Mouse (Mus musculus) hematopoietic stem cell, adult 5-6 weeks (primary cell): ENCODE measurements around the gene Cd180. TPM values are rescaled to one million over a fixed set of nuclear protein-coding genes. Genes with fewer than 3 reads are reported as not detected.
"Not testable (repeated sequence)": the region's sequence is repeated elsewhere in the genome, so short reads cannot be mapped to it uniquely, and the experiment has no call there.

Experiments used
- ATAC-seq, 2 experiments: fragments of 125-278 bp in 1 of 2; replicated peaks in 1 of 2; 2 replicates each; pipeline ENCODE4 v1.8.0; 2016 to 2017; ENCODE audit warnings: inconsistent platforms in 2 of 2, mild to moderate bottlenecking in 2 of 2, moderate number of reproducible peaks in 2 of 2, low read depth in 1 of 2, moderate TSS enrichment in 1 of 2; ENCODE audit not compliant: low FRiP score in 2 of 2, poor library complexity in 2 of 2, severe bottlenecking in 2 of 2, insufficient read depth in 1 of 2, low TSS enrichment in 1 of 2
- total RNA-seq: library from RNA; stranded (forward); fragments of 172-1452, 232-1000 nt; gene quantifications from 2 replicates; pipeline ENCODE4 v1.2.3, GENCODE M21; 2017

The Cd180 gene
- total RNA-seq, 1 experiment from 2014 or later, result 15.1 TPM

DNA sequence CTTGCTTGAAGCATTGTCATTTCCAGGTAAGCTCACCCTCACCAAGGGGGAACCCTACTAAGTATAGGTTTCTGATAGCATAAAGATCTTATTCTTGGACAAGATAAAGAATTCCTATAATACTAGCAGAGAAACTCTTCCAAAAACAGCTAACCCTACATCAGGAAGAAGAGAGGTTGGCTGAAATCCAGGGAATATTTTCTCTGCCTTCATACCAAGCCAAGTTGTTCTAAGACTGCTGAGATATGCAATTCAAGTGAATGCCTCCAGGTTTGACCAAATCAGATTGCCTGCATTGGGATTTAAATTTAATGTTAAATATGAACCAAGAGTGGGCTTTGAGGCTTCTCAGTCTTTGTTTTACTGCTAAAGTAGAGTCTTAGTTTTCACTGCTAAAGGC is 32.1 kb downstream of the Cd180 start:
- no peak for ATAC-seq

DNA sequence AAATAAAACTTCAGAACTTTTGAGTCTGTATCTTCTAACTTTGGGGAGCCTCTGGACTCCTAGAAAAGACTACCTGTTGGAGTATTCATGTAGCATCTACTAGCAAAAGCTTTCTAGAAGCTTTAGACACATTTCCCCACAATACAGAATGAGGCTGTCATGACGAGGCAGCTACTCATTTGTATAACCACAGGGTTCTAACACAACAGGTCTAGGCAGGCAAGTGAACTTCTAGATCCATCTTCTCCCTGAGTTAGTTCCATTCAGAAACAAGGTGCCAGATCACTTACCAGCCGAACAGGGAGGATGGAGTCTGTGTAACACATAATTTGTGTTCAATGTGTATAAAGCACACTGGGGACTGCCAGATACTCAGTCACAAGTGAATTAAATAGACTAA is 32.5 kb downstream of the Cd180 start:
- ATAC-seq, result no peak

DNA sequence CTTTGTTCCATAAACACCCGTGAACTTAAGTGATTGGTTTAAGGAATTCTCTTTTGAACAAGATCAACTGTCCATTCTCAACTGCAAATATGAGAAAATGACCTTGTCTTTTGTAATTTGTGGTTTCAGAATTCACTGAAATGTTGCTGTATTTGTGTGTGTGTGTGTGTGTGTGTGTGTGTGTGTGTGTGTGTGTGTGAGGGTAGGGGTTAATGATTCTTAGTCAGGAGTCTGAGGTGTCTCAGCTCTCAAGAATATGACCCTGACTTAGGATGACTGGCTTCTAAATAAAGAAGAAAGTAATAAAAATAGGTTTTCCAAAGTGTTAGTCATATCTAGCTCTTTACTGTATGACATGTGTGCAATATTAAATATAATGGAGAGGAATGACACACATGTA is 33.5 kb downstream of the Cd180 start:
- no peak for ATAC-seq

DNA sequence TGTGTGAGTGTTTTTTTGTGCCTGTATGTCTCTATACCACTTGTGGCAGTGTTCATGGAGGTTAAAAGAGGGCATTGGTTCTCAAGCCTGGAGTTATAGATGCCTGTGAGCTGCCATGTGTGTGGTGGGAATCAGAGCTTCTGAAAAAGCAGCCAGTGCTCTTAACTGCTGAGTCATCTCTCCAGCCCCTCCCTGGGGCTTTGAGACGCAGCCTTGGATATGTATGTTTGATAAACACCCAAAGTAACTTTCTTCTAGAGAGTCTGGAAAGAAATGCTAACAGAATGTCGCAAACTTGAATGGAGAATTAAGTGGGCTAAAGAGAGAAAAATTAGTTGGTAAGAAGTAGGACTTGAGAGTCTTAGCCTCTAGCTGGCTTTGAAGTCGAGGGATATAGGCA is 34.7 kb downstream of the Cd180 start:
- no peak for ATAC-seq

DNA sequence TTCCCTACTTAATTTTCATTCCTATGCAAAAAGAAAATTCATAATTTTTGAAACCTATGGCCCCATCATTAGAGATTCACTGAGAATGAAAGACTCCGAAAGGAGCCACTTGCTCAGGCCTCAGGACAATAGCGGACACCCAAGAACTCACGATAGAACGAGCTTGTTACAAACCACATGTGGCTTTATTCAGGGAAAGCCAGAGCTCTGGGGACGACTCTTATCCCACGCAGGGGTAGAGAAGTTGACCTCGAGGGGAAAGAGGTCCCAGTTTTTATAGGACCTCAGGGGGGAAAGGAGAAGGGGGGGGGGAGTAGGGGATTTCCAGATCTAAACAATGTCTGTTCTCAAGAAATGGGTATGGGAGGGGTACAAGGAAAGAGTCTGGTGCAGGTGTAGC is 35.6 kb downstream of the Cd180 start:
- ATAC-seq, result not testable (repeated sequence)

DNA sequence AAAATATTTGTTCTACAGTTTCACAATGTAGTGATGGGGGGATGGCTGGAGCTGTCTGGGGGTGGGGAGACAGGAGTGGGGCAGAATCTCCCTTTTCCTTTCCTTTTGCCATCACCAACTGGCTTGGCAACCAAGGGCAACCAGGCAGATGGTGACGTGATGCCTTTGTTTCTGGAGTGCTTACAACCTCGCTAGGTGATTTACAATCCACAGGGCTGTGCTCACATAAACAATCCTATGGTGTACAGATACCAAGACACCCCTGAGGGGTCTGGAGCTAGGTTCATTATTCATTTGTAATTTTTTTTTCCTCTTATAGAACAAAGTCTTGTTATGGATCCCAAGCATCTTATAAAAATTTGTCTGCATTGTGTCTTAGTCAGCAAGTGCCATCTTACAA is 39.7 kb downstream of the Cd180 start:
- no peak for ATAC-seq

DNA sequence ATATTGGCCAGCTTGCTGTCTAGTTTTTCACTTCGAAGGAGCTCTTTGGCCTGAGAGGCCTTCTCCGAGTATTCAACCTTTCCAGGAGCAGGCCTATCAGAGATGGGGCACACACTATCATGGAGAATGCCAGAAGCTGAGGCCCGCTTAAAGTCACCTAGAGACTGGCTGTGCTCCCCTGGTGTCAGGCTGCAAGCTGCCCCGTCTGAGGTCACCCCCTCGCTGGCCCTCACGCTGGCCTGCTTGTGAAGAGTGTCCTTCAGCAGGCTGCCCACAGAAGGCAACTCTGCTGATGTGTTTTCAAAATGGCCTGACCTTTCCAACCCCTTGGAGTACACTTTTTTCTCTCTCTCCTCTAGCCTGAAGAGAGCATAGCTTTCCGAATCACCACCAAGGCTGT is 44.5 kb downstream of the Cd180 start:
- no peak for ATAC-seq

DNA sequence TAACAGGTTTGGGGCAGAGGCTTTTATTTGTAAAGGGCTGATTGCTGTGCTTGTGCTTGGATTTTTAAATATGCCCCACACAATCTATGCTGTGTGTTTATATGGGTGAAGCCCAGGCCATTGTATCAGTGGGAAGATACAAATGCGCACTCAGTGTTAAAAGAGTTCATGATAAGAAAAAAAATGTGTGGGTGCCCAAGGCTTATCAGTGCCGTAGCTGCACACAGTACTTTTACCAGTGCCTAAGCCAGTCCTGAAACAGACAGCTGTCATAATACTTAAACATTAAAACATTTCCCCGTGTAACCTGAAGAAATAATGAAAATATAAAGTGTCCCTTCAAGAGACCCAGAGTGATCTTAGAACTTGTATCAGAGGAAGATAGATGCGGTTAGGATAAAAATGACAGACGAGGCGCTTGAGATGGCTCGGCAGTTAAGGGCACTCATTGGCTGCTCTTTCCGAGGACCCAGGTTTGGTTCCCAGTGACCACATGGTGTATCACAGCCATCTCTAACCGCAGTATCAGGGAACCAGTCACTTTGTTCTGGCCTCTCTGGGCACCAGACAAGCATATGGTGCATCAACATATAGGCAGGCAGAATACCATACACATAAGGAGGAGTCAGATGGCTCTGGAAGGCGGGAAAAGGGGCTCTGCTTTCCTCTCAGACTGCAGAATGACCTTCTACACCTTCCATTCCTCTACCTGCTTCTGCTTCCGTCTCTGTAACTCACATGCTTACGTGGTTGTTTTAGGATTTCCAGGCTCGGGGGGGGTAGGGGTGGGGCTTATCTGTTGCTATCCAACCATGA is 46.6 kb downstream of the Cd180 start:
- no peak for ATAC-seq

DNA sequence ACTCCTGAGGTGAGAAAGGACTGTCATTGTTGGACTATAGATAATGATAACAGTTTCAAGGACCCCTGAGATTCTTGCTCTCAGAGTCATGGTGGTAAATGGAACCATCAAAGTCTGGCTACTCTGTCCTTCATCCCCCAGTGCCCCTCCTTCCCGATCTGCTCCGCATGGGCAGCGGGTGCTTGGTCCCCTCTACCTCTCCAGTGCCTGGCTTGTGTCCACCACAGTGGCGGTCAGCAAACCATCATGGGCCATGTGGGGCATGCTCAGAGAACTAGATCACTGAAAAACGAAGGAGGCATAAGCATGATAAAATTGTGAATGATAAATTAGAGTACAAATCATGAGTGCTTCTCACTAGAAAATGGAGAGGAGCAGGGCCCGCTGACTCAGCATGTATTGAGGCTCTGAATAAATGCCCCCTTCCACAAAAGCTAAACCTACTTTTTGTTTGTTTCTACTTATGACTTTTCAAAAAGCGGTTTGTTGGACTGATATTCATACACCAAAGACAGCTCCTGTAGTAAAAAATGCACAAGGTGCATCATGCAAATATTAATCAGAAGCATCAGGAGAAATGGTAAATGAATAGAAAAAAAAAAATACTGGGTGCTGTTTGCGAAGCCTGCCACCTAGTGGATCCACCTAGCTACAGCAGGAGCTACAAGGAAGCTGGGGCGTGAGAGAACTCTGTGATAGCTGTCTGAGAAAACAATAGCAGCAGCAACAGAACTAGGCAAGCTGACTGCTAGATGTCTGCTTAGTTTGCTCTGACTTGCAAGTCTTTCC is 51.3 kb downstream of the Cd180 start:
- ATAC-seq, result peak in 1 of 2 experiments; percentile 71; a peak in 1 of 4 replicates

DNA sequence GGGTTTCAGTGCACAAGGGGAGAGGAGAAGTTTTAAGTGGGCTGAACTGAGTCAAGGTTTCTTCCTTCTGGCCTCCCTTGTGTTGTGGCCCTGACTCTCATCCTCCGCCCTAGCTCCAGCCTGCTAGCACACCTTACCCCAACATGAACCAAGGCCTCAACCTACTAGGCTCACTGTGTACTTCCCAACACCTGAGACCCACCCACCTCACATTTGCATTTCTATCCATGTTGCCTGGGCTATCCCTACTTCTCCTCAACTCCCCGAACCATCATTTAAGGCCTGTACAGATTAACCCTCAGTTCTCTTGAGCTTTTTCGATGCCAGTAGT is 51.9 kb downstream of the Cd180 start:
- ATAC-seq, result no peak

DNA sequence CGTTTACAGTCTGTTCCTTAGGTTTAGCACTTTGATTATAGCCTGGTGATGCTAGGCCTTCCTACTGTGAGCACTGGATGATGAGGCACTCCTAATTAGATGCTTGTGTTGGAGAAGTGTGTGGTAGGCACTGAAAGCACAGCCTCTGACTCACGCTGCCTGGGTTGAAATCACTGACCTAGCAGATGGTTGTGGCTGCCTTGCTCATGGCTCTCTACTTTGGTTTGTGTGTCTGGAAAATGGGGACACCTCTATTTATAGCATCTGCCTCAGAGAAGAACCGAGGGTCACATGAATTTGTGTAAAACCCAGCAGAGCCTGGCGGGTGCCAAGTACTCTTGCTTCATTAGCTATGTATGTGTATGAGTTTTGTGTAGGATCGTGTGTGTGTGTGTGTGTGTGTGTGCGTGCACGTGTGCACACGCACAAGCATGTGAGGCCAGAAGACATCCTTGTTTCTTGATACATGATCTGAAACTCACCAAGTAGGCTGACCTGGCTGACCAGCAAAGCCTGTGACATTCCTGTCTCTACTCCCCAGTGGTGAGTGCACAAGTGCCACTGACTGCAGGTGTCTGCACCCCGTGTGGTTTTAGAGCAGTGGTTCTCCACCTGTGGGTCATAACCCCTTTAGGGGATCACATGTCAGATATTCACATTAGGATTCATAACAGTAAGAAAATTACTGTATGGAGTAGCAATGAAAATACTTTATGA is 52.4 kb downstream of the Cd180 start:
- no peak for ATAC-seq

DNA sequence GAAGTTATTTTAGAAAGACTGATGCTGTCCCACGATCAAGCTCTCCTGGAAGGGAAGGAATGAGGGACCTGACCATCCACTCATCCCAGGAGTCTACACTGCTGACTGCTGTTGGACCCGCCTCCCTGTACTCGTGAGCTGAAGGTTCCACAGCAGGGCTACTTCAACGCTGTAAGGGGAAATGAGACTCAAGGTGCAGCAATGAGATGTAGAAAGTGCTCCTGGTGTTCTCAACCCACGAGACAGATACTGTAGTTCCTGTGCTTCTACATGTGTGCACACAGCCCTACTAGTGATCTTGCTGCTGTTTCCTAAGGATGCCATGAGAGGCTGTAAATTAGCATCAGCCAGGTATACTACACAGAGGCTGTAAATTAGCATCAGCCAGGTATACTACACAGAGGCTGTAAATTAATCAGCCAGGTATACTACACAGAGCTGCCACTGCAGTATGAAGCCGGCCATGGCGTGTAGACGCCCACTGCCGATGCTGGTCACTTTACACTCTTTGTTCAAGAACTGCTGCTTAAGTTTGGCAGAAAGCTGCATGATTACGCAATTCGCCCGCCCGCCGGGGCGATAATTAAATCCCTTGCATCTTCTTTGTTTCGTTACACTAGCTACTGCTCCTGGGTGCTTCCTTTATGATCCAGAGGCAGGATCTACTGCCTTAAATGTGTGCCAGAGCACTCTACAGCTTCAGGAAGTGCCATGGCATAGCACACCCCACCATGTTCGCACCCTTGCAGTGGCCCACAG is 53.6 kb downstream of the Cd180 start:
- no peak for ATAC-seq

DNA sequence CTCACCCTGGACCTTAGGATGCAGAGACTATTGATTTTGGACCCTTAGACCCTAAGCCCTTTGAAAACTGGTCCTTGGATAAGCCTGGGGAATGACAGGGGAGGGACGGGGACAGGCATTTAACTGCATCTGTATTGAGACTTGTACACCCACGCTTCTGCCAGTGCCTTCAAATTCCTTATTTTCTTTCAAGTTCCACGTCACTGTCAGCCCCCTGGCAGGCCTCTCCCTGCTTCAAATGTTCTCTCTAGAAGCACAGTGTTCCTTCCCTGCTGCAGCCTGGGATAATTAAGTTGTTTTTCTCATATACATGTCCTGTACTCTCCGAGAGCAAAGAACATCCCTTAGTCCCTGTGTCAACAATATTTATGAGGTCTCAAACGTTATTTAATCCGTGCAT is 55.8 kb downstream of the Cd180 start:
- no peak for ATAC-seq

DNA sequence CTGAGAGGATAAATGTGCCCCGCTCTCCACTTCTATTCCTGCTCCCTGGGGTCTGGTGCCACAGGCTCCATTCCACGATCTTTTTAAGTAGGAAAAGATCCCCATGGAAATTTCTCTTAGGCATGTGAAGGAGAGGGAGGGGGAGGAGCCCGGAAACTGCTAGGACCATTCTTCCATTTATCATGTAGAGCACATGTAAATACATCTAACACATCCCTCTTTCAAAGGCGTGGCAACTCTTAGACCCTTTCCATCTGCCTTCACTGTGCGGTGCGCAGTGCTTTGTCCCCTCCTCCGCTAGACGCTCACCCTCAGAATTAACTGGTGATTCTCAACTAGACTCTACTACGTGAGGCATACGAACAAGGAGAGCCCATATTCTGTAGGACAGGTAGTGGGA is 56.5 kb downstream of the Cd180 start:
- no peak for ATAC-seq

DNA sequence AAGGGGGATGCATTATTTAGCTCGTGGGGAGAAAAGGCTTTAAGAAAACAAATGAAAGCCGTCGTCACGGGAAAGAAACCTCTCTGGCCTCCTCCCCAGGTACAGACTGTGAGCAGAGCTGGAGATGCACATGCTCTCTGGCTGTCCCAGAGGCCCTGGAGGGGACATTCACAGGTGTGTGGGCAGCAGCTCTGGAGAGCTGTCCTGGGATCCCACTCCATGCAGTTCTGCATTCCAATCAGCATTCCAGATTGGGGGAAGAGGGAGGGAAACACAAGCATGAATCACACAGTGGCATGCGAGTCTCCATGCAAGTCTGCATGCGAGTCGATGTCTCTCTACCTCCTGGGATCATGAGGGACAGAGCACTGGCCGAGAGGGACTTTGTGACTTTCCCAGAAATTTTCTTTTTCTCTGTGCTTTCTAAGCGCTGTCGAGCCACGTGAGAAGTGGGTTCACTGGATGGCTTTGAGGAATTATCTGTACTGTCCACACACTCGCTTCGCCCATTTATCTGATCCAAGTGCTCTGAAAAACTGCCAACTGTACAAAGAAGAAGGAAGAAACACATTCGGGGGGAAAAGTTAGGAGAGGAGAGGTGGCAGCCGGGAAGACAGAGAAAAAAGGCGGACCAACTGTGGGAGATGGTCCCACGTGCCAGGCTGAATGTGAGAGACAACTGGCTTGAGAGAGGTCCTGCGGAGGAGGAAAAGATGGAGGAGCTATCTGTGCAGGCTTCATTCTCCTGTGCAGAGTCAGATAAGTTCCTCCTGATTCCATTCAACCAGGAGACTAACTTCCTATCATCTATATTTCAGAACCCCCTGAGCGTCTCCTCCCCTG is 60.6 kb downstream of the Cd180 start:
- no peak for ATAC-seq

DNA sequence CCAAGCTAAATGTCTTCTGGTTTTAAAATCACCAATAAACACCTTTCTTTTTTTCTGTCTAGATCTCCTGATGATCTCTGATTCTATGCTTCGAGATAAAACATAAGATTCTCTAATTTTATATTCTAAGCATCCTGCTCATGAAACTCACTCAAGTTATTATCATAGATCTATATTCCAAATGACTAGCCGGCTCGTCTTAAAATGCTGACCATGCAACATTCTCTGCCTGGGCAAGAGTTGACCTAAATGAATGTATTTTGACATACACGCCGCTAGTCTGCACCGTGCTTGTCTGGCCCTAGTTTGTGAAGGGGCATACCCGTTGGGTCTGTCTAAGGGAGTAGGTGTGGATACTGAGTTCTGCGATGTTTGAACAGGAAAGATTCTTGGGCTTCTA is 61.8 kb downstream of the Cd180 start:
- ATAC-seq, result no peak

DNA sequence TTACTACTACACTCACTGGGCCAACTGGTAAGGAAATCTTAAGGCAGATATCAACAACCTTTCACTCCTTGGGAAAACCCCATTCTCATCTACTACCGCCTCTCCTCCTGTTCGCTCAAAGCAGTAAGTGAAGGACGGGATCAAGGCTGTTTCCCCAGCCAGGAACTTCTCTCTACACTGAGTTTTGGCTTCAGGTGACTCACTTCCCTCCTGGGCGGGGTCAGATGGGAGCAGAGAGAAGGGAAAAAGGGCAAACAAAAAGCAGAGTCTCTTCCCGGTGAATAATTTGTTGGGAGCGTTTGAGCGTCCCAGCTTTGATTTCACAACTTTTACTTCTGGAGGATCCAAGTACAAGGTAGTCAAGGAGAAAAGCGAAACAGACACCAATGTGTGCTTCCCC is 62.7 kb downstream of the Cd180 start:
- no peak for ATAC-seq
